Mouse (Mus musculus) cerebellum, postnatal 14 days (tissue): ENCODE measurements at regions not wholly inside any gene's neighbourhood (a gene's known extent, or its start where the extent isn't known, plus 50 kb on each side); places are given as distances from the start of the nearest gene placed in this dataset.
"Not testable (repeated sequence)": the region's sequence is repeated elsewhere in the genome, so short reads cannot be mapped to it uniquely, and the experiment has no call there.

Experiments used
- DNase-seq, 2 experiments: peaks; one replicate each; pipeline ENCODE4 v3.0.0; 2021; ENCODE audit warnings: mixed read lengths in 2 of 2

- no peak for DNase-seq
Observed at GRCm38 (mm10) chr9:9342456-9343185, 103.7 kb upstream of the Arhgap42 start.

GRCm38 (mm10) chr9:9318624-9319023 lies 79.7 kb upstream of the Arhgap42 start:
- no peak for DNase-seq

- no peak for DNase-seq
Observed at GRCm38 (mm10) chr9:9316021-9316420, 77.1 kb upstream of the Arhgap42 start.

GRCm38 (mm10) chr9:9312274-9312673 lies 73.4 kb upstream of the Arhgap42 start:
- no peak for DNase-seq

- DNase-seq: no peak
Observed at GRCm38 (mm10) chr9:9311627-9312265, 72.8 kb upstream of the Arhgap42 start.

GRCm38 (mm10) chr9:9311040-9311583 lies 72.2 kb upstream of the Arhgap42 start:
- DNase-seq: not testable (repeated sequence)

GRCm38 (mm10) chr9:9290767-9291166 lies 51.9 kb upstream of the Arhgap42 start:
- no peak for DNase-seq

- DNase-seq: no peak
Observed at GRCm38 (mm10) chr9:9289570-9289969, 50.7 kb upstream of the Arhgap42 start.
